Mouse (Mus musculus) left cerebral cortex, adult 9 months (tissue): Measurements from ENCODE around the gene Kctd13.
A peak's percentile ranks its signal among the peaks of the same experiment; 100 is the strongest.
"Not testable (repeated sequence)": the region's sequence is repeated elsewhere in the genome, so short reads cannot be mapped to it uniquely, and the experiment has no call there.

ENCODE experiments used
- DNase-seq, 2 experiments: peaks; one replicate each; pipeline ENCODE4 v3.0.0; 2022; ENCODE audit warnings: low spot score in 2 of 2

Gene Kctd13

GRCm38 (mm10) chr7:126928384-126929037 lies at the start of gene Kctd13:
Gene Kctd13, plus strand, starts transcription at chr7:126928879.
- DNase-seq: peak; percentile 80 to 92

GRCm38 (mm10) chr7:126881040-126881439 lies 47.6 kb upstream of the Kctd13 start:
- DNase-seq: no peak

- DNase-seq: no peak
These were observed 44.9 kb upstream of the Kctd13 start for GRCm38 (mm10) chr7:126883731-126884181.

GRCm38 (mm10) chr7:126884286-126885164 lies 44.2 kb upstream of the Kctd13 start, which contains the start of gene Taok2:
Gene Taok2, minus strand, starts transcription at chr7:126884703.
- peak; percentile 98 for DNase-seq

- no peak for DNase-seq
These were observed 41.4 kb upstream of the Kctd13 start for GRCm38 (mm10) chr7:126887281-126887680.

GRCm38 (mm10) chr7:126888852-126889251 lies 39.8 kb upstream of the Kctd13 start:
- no peak for DNase-seq

GRCm38 (mm10) chr7:126896912-126897311 lies 31.8 kb upstream of the Kctd13 start:
- DNase-seq: no peak

- peak in 1 of 2 experiments; percentile 30 for DNase-seq
These were observed 31.1 kb upstream of the Kctd13 start for GRCm38 (mm10) chr7:126897390-126898101.

GRCm38 (mm10) chr7:126898102-126898990 lies 30.3 kb upstream of the Kctd13 start:
- DNase-seq: peak; percentile 73 to 94

- DNase-seq: not testable (repeated sequence)
These were observed 28.9 kb upstream of the Kctd13 start for GRCm38 (mm10) chr7:126899781-126900180.

GRCm38 (mm10) chr7:126905590-126905989 lies 23.1 kb upstream of the Kctd13 start:
- no peak for DNase-seq

GRCm38 (mm10) chr7:126914844-126915243 lies 13.8 kb upstream of the Kctd13 start:
- DNase-seq: no peak

GRCm38 (mm10) chr7:126918356-126918755 lies 10.3 kb upstream of the Kctd13 start:
- DNase-seq: not testable (repeated sequence)

- DNase-seq: no peak
These were observed 8.7 kb upstream of the Kctd13 start for GRCm38 (mm10) chr7:126919973-126920372.

- no peak for DNase-seq
These were observed 7.1 kb upstream of the Kctd13 start for GRCm38 (mm10) chr7:126921563-126921962.

GRCm38 (mm10) chr7:126922624-126923060 lies 6.0 kb upstream of the Kctd13 start, which contains the start of gene Tmem219:
Gene Tmem219, minus strand, starts transcription at chr7:126922917.
- no peak for DNase-seq

GRCm38 (mm10) chr7:126923999-126924398 lies 4.7 kb upstream of the Kctd13 start:
- DNase-seq: no peak

GRCm38 (mm10) chr7:126926299-126926698 lies 2.4 kb upstream of the Kctd13 start:
- no peak for DNase-seq

- DNase-seq: no peak
These were observed 367 bp downstream of the Kctd13 start for GRCm38 (mm10) chr7:126929046-126929445.

- DNase-seq: no peak
These were observed 4.0 kb downstream of the Kctd13 start for GRCm38 (mm10) chr7:126932652-126933051.

- no peak for DNase-seq
These were observed 12.5 kb downstream of the Kctd13 start for GRCm38 (mm10) chr7:126941171-126941570.
